ENCODE assay signal across 28 mouse cellular contexts in the genomic region with DNA sequence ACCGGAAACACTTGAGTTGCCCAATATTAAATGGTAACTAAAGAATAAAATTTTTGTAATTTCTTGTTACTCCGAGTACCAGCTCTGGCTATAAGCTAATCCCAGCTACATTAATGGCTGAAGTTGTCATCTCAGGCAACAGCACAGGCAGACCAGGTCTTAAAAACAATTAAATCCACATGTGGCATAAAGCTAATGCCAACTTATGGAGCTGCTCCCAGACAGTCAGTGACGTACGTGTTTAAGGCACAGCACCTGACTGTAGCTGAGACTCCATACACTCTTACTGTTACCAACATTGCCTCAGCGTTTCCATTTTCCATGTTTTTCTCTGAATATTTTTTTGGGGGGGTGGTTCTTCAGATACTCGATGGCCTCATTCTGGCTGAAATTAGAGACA. TPM values are rescaled to one million over a fixed set of nuclear protein-coding genes. Genes with fewer than 3 reads are reported as not detected.
"Had no signal": no experiment of that assay in that cellular context is flagged by ENCODE, and none has a peak within 500 bp of the region (broad histone marks: within the 10 kb centered on the region; RNA-seq: fewer than 3 reads in every experiment).

No protein-coding gene starts in this region.

- H3K27me3 ChIP-seq: kidney, embryonic 15.5 days; limb, embryonic 15.5 days; megakaryocyte, embryonic 14.5 days; midbrain, embryonic 15.5 days; neural tube, embryonic 12.5 days; neural tube, embryonic 15.5 days; stomach, embryonic 15.5 days had no signal

- H3K9me3 ChIP-seq: kidney, embryonic 15.5 days; limb, embryonic 15.5 days; megakaryocyte, embryonic 14.5 days; midbrain, embryonic 10.5 days; midbrain, embryonic 15.5 days; neural tube, embryonic 12.5 days; neural tube, embryonic 15.5 days; stomach, embryonic 15.5 days had no signal

- DNase-seq: kidney, adult 11 months; kidney, adult 8-10 months; kidney, postnatal 10 days; kidney, postnatal 36 days; layer of hippocampus, postnatal 36 days; liver, postnatal 0 days; right cerebral cortex, adult 18-20 months; right cerebral cortex, postnatal 25 days; spleen, adult 18-20 months; thymus, postnatal 25 days had no signal

- H3K4me2 ChIP-seq: liver, embryonic 11.5 days had no signal

- H3K9ac ChIP-seq: kidney, embryonic 15.5 days; limb, embryonic 15.5 days; liver, embryonic 14.5 days; liver, postnatal 0 days; lung, embryonic 14.5 days; neural tube, embryonic 12.5 days; stomach, embryonic 15.5 days had no signal

- H3K36me3 ChIP-seq: kidney, embryonic 15.5 days; limb, embryonic 15.5 days; midbrain, embryonic 10.5 days; midbrain, embryonic 15.5 days; neural tube, embryonic 12.5 days; neural tube, embryonic 15.5 days; stomach, embryonic 15.5 days had no signal

- H3K4me1 ChIP-seq: stomach, embryonic 15.5 days had no signal

- ATAC-seq: liver, postnatal 0 days; lung, postnatal 0 days had no signal

- H3K4me3 ChIP-seq: megakaryocyte, embryonic 14.5 days; stomach, embryonic 15.5 days had no signal

- H3K27ac ChIP-seq: kidney, embryonic 15.5 days; left cerebral cortex, adult 2 months; limb, embryonic 15.5 days; liver, embryonic 14.5 days; midbrain, embryonic 10.5 days; midbrain, embryonic 15.5 days; neural tube, embryonic 12.5 days; stomach, embryonic 15.5 days had no signal

RNA-seq across cellular contexts. Expression of gene Pon1, which starts 14.6 kb away (rescaled TPM):
- total RNA-seq: layer of hippocampus, adult 8-10 months; layer of hippocampus, postnatal 10 days; layer of hippocampus, postnatal 36 days; left cerebral cortex, adult 2 months; left cerebral cortex, postnatal 10 days; left cerebral cortex, postnatal 36 days had no signal
- polyA plus RNA-seq: kidney, embryonic 15.5 days; lung, embryonic 14.5 days; midbrain, embryonic 10.5 days; neural tube, embryonic 12.5 days; neural tube, embryonic 15.5 days; thymus, postnatal 0 days had no signal
